Mouse (Mus musculus) frontal cortex, postnatal 14 days (tissue): Measurements from ENCODE around the gene Rln3.

Experiments used
- DNase-seq, 2 experiments: peaks; one replicate each; pipeline ENCODE4 v3.0.0; 2022; ENCODE audit warnings: low spot score in 2 of 2

Rln3 gene

GRCm38 (mm10) chr8:84065457-84066072 is 20.8 kb upstream of the Rln3 start:
- no peak for DNase-seq

- no peak for DNase-seq
Measured at GRCm38 (mm10) chr8:84065037-84065436, 20.2 kb upstream of the Rln3 start, which contains the start of gene Gm10643. Gene Gm10643, minus strand, starts transcription at chr8:84065137.

- no peak for DNase-seq
Measured at GRCm38 (mm10) chr8:84063861-84064610, 19.2 kb upstream of the Rln3 start.

- DNase-seq = no peak
Measured at GRCm38 (mm10) chr8:84060245-84060644, 15.4 kb upstream of the Rln3 start.

- DNase-seq = no peak
Measured at GRCm38 (mm10) chr8:84059226-84059625, 14.4 kb upstream of the Rln3 start.

- DNase-seq = no peak
Measured at GRCm38 (mm10) chr8:84057827-84058226, 13.0 kb upstream of the Rln3 start.

- DNase-seq = no peak
Measured at GRCm38 (mm10) chr8:84053229-84053628, 8.4 kb upstream of the Rln3 start.

GRCm38 (mm10) chr8:84052746-84053145 is 7.9 kb upstream of the Rln3 start:
- no peak for DNase-seq

GRCm38 (mm10) chr8:84048171-84048570 is 3.4 kb upstream of the Rln3 start:
- no peak for DNase-seq

- no peak for DNase-seq
Measured at GRCm38 (mm10) chr8:84046505-84046904, 1.7 kb upstream of the Rln3 start.

GRCm38 (mm10) chr8:84044103-84044502 is 697 bp downstream of the Rln3 start:
- DNase-seq = no peak

GRCm38 (mm10) chr8:84042948-84043342 is 1.9 kb downstream of the Rln3 start:
- no peak for DNase-seq

GRCm38 (mm10) chr8:84042066-84042947 is 2.5 kb downstream of the Rln3 start, which contains the start of gene Il27ra:
Gene Il27ra, minus strand, starts transcription at chr8:84042589.
- DNase-seq = peak in 1 of 2 experiments; percentile 37

GRCm38 (mm10) chr8:84039050-84039449 is 5.8 kb downstream of the Rln3 start:
- DNase-seq = peak; percentile 40 to 71

GRCm38 (mm10) chr8:84038015-84038414 is 6.8 kb downstream of the Rln3 start:
- no peak for DNase-seq

GRCm38 (mm10) chr8:84032777-84033176 is 12.0 kb downstream of the Rln3 start:
- no peak for DNase-seq

GRCm38 (mm10) chr8:84029272-84029671 is 15.5 kb downstream of the Rln3 start:
- no peak for DNase-seq

- no peak for DNase-seq
Measured at GRCm38 (mm10) chr8:84027449-84027848, 17.4 kb downstream of the Rln3 start.

- no peak for DNase-seq
Measured at GRCm38 (mm10) chr8:84025863-84026262, 18.9 kb downstream of the Rln3 start.

- no peak for DNase-seq
Measured at GRCm38 (mm10) chr8:84024171-84024570, 20.6 kb downstream of the Rln3 start.

- DNase-seq = no peak
Measured at GRCm38 (mm10) chr8:84023631-84024030, 21.2 kb downstream of the Rln3 start.

- DNase-seq = no peak
Measured at GRCm38 (mm10) chr8:84023085-84023484, 21.7 kb downstream of the Rln3 start.
